In the genomic region with DNA sequence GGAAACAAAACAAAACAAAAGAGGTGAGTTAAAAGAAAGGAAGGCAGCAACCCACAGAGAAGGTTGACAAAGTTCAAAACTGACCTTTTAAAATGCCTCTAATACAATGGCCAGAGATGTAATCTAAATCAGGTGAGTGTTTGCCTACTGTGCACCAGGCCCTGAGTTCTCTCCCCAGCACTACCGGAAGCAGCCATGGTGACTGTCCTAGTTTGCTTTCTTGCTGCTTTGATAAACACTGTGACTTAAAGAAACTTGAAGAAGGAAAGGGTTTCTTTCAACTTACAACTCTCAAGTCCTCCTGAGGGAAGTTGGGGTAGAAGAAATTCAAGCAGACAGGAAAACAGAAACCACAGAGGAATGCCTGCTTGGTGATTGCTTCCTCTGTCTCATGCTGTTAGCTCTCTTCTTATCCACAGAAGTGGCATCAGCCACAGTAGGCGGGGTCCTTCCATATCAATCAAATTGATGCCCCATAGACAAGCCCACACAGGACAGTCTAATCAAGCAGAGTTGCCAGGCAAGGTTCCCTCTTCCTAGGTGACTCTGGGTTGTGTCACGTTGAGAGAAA, we compare ENCODE assay signal across 11 mouse cellular contexts.
A peak's percentile ranks its signal among the peaks of the same experiment; 100 is the strongest.
DNase-seq lines count a peak whose midpoint lies in the region.
"Had no signal": no experiment of that assay in that cellular context is flagged by ENCODE, and none has a peak within 500 bp of the region (broad histone marks: within the 10 kb centered on the region; RNA-seq: fewer than 3 reads in every experiment).

No protein-coding gene starts in this region.

- peak; percentile 12 for DNase-seq in embryo, embryonic 10 days (ENCODE audit: low spot score)
- DNase-seq in embryo, embryonic 11 days, result no peak
- DNase-seq in MEL-GATA-1-ER (ENCODE audit: extremely low read depth, low read depth), result peak; percentile 52
- peak; percentile 20 for DNase-seq in induced T-regulatory cell, adult 2 months (ENCODE audit: low read depth)
- peak; percentile 54 for DNase-seq in thymus, postnatal 14 days
- no peak for DNase-seq in left cerebral cortex, adult 9 months (ENCODE audit: low spot score in 2 of 2)
- no peak for DNase-seq in yolk sac, embryonic 10.5 days (ENCODE audit: low spot score)
- no peak for DNase-seq in cerebellum, adult 11 months
- DNase-seq: cerebellum, adult 9-10 months; kidney, adult 11 months; right cerebral cortex, postnatal 4 days had no signal

Comparison
In these comparisons a context has a peak if more than half of its experiments do, and no peak if none do; other contexts are left out.
1. DNase-seq: peak in embryo, embryonic 10 days (single experiment), MEL-GATA-1-ER (single experiment), induced T-regulatory cell, adult 2 months (single experiment) and thymus, postnatal 14 days (single experiment); none in embryo, embryonic 11 days (single experiment), left cerebral cortex, adult 9 months (0 of 2), yolk sac, embryonic 10.5 days (single experiment) and cerebellum, adult 11 months (single experiment).